Mouse (Mus musculus) bone marrow, adult 2 months (tissue): Measurements from ENCODE around the gene Camk2b.

ENCODE experiments used
- CTCF ChIP-seq: fragments of 200-500 bp; IDR thresholded peaks from 2 replicates; pipeline ENCODE4 v1.5.1; 2011; ENCODE audit warnings: low read length, control low read depth; ENCODE audit not compliant: control insufficient read depth, insufficient read depth
- POLR2A ChIP-seq: fragments of 200-500 bp; IDR thresholded peaks from 2 replicates; pipeline ENCODE4 v1.6.1; 2011; ENCODE audit warnings: low read depth, mild to moderate bottlenecking, control low read depth, low read length, borderline replicate concordance; ENCODE audit not compliant: control insufficient read depth

DNA sequence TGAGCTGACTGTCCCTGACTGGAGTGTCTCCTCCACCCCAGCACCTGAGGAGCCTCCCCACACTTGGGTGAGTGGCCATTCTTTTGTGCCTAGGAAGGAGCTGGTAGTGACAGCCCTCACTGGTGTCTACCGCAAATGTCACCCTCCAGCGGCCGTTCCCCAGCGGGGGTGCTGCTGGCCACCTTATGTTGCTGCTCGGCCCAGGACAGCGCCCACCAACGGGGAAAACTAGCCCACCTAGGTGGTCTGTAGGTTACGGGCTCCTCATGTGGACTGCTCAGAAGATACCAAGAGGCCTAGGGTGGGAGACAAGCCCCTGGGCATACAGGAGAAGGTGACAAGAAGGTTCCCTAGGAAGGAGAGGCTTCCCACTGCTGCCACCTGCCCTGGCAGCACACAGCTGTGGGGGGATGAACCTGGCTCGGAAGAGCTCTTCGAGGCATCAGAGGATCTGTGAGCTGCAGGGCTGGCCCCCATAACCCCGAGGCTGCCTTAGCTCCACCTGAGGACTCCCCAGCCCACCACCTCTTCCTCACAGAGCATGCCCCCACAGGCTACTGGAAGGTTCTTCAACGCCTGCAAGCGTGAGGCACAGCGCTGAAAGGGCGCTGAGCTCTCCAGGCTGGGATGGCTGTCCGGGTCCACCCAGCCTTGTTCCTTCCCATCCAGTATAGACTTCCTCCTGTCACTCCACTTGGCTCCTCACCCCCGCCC, 2.5 kb downstream of the Camk2b start:
- TF ChIP-seq CTCF (no peak), POLR2A (no peak)
